Mouse (Mus musculus) frontal cortex, adult (tissue): Measurements from ENCODE around the gene Asrgl1.
"Not testable (repeated sequence)": the region's sequence is repeated elsewhere in the genome, so short reads cannot be mapped to it uniquely, and the experiment has no call there.

Experiments
- ATAC-seq: cut with Nextera tagmentation; 2 replicates; pipeline ENCODE4 v1.9.2; 2017; ENCODE audit warnings: mild to moderate bottlenecking, moderate library complexity, mixed read lengths; ENCODE audit not compliant: low TSS enrichment

Asrgl1 gene

DNA sequence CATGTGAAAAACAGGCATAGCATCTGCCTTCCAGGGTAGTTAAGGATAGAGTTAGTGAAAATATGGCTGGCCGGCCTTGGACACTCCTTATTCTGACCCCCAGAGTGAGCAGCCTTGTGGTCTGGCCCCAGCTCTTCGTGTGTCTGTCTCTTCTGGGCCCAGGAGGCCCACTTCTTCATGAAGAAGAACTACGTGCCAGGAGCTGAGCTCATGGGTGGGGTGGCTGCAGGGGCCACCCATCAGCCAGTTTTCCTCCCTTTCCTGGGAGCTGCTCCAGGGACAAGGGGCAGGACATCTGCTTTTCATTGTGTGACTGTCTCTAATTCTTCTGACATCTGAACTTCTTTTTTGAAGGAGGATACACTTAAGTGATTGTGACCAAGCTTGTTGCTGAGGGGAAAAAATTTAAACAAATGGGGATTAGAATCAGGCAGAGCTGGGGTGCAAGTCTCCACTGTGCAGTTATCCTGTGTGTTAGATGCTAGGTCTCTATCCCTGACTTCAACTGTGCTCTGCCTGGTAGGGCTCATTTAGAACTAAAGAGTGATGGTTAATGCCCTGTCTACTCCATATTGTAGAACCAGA, 30.2 kb downstream of the Asrgl1 start:
- no peak for ATAC-seq

- ATAC-seq: no peak
Observed at GRCm38 (mm10) chr19:9103986-9104385, 31.4 kb downstream of the Asrgl1 start.

GRCm38 (mm10) chr19:9101062-9101457, 34.4 kb downstream of the Asrgl1 start:
- no peak for ATAC-seq

DNA sequence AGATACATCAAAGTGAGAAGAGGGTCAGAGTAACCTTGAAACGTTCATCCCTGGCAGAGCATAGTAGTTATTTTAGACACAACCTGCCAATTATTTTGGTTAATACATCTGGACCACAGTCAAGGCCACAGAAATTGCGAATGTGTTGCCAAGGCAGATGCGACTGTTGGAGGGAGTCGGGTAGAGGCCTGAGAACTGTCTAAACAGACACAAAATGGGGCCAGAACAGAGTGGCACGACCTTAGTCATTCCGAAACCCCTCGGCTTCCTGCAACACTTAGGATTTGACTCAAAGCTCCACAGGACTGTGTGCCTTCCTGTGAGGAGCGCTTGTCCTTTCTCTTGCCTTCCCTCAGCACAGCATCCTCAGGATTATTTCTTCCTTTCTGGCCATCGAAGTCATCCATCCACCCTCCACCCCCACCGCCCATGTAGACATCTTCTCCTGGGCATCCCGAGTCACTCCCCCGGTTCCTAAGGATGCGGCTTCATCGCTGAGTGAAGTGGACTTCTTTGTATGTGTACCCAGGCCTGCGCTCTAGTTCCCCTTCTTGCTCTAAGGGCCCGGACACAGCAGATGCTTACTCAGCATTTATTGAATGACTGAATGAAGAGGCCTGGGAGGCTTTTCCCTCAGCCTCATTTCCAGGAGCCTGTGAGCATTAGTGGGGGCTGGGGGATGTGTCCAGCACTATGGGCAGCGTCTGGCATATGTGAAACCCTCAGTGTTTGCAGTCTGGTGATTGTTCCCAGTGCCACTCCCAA, 35.0 kb downstream of the Asrgl1 start:
- ATAC-seq: no peak

DNA sequence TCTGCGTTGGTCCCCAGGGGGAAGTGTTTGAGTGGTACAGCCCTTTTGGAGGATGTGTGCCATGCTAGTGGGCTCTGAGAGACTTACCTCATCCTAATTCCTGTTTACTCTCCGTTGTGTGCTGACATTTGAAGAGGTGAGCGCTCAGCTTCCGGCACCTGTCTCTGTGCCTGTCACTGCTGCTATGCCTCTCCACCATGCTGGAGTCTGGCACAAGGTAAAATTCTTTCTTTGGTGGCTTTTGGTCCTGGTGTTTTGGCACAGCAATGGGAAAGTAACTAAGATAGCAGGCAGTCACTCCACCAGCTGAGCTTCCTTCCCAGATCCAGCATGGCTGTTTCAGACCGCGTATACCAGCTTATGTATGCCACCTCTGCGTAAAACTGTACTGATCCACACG, 35.7 kb downstream of the Asrgl1 start:
- ATAC-seq: no peak

- ATAC-seq: no peak
Observed at GRCm38 (mm10) chr19:9097441-9097840, 38.0 kb downstream of the Asrgl1 start.

- ATAC-seq: no peak
Observed at GRCm38 (mm10) chr19:9095111-9095510, 40.3 kb downstream of the Asrgl1 start.

DNA sequence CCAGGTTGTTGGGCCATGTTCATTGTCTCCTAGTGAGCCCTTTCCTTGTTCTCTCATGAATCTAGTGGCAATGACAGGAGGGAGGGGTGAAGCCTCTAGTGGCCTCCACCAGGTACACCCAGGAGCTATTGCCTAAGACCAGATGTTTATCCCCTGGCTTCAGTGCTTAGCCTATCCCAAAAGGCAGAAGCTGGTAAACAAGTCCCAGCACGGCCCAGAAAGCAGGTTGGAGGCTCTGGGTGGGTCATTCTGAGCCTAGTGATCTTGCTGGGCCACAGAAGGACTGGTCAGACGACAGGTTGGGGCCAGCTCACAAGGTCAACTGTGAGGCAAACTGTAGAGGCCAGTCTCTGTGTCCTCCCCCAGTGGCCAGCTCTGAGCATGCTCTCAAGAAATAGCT, 44.7 kb downstream of the Asrgl1 start:
- ATAC-seq: no peak

DNA sequence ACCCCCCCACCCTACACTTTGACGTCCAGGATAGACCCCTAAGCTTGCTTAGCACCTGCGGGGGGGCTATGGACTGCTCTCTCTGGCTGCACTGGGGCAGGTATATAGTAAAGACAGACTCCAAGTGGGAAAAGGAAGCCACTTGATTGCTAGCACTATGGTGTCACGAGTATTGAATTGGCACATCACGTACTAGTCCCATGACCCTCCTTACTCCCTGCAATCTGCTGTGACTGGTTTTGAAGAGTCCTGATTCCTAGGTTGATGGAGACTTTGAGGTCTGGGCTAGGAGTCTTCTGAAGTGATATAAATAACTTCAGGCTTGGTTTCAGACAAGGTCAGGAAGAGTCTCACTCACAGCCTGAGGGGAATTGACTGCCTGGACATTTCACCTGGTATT, 45.2 kb downstream of the Asrgl1 start:
- no peak for ATAC-seq

DNA sequence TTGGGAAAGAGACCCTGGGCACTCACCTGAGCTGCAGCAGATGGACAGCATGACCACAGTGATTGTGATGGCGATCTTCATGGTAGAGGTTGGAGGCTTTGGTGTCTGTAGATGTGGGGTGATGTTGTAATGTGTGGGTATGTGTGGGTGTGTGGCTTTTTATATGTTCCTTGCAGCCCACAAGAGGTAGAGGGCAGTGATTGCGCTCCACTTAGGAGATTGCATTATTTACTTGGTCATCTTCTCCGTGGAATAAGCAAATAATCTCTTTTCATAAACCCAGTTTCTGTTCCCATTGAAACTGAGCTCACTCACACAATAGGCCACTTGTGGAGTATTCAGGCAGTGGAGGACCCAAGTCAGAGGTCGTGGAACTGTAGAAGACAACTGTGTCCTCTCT, 47.6 kb downstream of the Asrgl1 start, which contains the start of gene Scgb1a1:
Gene Scgb1a1, minus strand, starts transcription at position 138 of the 400 bp plus-strand sequence.
- no peak for ATAC-seq

DNA sequence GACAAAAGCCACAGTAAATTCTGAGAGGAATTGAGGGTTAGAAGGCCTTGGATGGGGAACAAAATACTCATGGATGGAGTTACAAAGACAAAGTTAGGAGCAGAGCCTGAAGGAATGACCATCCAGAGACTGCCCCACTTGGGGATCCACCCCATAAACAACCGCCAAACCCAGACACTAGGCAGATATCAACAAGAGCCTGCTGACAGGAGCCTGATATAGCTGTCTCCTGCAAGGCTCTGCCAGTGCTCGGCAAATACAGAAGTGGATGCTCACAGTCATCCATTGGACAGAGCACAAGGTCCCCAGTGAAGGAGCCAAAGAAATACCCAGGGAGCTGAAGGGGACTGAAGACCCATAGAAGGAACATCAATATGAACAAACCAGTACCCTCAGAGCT, 51.5 kb downstream of the Asrgl1 start:
- ATAC-seq: not testable (repeated sequence)

- ATAC-seq: no peak
Observed at GRCm38 (mm10) chr19:9083010-9083355, 52.5 kb downstream of the Asrgl1 start.

- peak; percentile 83 for ATAC-seq
Observed at GRCm38 (mm10) chr19:9082191-9083009, 53.0 kb downstream of the Asrgl1 start.

DNA sequence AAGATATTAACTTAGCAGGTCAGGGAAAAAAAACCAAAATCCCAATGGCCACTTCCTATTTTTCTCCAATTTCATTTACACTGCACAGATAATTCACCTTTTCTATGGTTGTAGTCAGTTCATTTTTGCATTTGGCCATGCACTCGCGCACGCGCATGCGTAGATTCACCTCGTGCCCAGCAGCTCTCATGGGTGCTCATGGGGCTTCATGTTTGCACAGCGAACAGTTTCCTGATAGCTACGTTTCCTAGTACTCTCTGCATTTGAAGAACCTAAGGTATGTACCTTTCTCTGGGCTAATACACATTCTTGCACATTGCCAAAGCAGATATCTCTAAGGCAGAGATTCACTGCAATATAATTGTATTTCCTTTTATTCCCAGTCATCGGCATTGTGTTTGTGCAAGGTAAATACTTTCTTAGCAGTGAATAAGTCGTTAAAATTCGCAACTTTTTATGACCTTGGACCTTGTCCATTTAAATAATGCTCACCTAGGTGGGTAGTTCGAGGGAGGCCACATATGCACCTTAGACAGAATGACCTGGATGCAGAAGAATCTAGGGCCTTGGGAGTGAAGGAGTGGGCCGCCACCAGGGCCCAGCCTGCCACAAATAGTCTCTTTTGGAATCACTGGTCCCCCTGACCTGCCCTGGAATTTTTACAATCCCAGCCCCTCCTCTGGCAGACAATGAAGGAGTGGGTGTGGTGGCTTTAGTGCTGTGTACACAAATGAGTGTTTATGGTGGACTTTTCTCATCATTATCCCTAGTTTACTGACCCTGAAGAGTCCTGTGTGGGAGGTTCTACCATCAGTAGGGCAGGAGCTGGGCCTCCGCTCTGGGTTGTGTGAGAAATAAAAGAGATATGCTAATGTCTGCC, 53.9 kb downstream of the Asrgl1 start:
- no peak for ATAC-seq

DNA sequence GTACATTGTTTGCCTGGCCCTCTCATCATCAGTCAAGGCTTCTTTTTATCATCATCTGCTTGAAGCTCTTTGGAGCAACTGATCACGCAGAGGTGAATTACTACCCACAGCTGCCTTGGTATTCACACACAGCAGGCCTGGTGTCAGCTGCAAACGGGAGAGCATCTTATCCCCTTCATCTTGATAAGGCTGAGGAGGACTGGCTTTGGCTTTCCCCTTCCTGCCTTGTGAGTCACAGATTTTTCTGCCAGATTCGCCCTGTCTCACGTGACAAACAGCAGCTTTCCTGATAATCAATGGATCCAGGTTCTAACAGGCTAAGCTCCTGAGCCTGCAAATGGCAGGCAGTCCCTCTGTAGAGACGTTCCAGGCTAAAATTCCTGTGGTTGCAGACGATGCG, 55.5 kb downstream of the Asrgl1 start:
- no peak for ATAC-seq

- no peak for ATAC-seq
Observed at GRCm38 (mm10) chr19:9076982-9077660, 58.3 kb downstream of the Asrgl1 start.

- ATAC-seq: no peak
Observed at GRCm38 (mm10) chr19:9076035-9076434, 59.4 kb downstream of the Asrgl1 start.

DNA sequence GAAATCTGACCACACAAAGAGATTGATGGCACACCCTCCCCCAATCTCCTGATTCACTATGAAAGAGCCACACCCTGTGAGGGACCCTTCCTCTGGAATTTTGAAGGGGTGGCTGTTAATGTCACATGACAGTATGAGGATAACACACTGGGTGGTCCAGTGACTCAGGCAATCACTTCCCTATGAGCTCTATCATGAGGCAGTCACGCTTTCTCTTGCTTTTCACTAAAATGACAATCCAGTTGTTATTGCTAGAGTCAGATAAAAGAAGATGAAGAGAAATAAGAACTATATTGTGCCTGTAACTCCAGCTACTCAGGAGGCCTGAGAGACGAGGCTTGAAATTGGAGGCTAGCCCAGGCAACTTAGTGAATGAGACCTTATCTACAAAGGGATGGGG, 59.9 kb downstream of the Asrgl1 start:
- no peak for ATAC-seq

- ATAC-seq: no peak
Observed at GRCm38 (mm10) chr19:9074424-9074823, 61.0 kb downstream of the Asrgl1 start.

DNA sequence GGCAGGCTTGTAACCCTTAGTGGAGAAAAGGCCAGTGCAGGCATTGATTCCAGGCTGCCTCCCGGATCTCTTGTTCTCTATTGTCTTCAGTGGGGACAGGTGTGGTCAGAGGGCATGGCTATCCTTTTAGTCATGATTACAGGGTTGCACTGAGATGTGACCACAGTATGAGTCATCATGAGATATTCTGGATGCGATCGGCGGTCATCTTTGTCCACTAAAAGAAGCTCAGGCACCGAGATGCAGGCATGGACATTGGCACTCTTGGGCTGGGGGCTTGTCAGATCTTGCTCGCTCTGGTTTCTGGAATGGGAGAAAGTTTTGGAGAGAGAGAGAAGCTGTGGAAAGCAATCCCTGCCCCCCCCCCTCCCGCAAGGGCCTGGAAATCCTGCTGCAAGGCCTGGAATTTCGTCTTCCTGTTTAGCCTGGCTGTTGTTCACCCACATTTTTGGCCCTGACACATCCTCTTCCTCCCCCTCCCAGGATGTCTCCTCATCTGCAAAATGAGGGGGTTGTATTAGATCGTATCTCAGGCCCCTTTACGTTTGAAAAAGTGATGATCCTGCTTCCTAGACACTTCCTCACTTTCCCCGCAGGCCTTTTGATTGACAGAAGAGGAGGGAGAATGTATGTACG, 61.5 kb downstream of the Asrgl1 start:
- no peak for ATAC-seq

- ATAC-seq: no peak
Observed at GRCm38 (mm10) chr19:9072157-9072530, 63.3 kb downstream of the Asrgl1 start.
